Mouse (Mus musculus) gastrocnemius, adult 8-10 months (tissue): ENCODE results near the gene Bhlhe23. TPM values are rescaled to one million over a fixed set of nuclear protein-coding genes. Genes with fewer than 3 reads are reported as not detected.

Experiments
- DNase-seq, 2 experiments: peaks; one replicate each; pipeline ENCODE4 v3.0.0; 2022; ENCODE audit warnings: low spot score in 2 of 2
- total RNA-seq, 4 experiments: library from RNA; stranded (reverse); gene quantifications; 2 replicates each; pipeline ENCODE4 v1.2.4; 2022

The Bhlhe23 gene
- total RNA-seq, 4 experiments from 2014 or later = not detected

GRCm38 (mm10) chr2:180725856-180726629 lies 50.7 kb downstream of the Bhlhe23 start:
- no peak for DNase-seq

DNA sequence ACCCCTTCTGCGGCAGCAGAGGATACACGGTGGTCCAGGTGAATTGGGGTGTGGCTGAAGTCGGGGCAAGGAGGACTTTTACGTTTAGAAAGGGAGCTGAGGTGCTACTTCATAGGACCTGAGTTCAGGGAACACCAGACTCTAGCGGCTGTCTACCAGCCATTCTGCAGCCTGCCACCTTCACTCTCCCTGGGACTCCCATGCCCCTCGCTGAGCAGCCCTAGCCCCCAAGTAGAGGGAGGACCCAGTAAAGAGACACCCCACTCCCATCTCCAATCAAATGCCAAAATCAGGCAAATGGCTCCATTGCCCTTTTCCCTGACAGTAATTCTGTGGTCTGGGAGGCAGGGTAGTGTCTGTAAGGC lies 51.3 kb downstream of the Bhlhe23 start:
- DNase-seq = no peak

DNA sequence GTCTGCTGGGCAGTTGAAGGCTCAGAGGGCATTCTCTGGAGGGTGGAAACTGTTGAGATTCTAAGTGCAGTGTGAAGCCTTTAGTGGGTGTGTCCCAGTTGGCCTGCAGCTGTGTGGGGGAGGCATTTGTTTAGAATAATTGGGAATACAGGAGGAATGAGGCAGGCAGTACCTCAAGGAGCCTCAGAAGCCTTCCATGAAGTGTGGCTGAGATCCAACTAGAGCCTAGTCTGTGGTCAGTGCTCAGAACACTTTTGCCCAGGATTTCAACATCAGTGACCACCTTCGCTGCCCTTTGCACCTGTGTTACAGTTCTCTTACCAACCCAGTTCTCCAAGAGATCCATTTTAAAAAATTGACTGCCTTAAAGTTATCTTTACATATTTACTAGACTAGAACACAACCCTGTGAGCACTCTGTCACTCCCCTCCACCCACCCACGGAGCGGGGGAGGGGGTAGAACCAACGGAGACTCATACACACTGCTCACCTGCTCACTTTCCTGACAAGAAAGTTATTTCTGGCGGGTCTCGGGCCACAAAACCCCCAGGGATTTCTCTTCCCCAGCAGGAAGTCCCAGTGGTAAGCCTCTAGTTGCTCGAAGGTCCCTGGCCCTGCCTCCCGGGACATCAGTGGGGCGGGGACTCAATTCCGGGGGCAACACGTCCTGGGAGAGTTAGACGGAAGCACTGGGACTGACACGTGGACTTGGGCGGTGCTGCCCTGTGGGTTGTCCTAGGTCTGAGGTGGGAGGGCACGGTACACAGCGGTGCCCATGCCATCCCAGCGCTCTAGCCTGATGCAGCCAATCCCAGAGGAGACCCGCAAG lies 51.9 kb downstream of the Bhlhe23 start, which contains the start of gene Slc17a9:
Slc17a9 (plus strand) TSS at position 679 of the 829 bp plus-strand sequence.
- DNase-seq = peak in 1 of 2 experiments; percentile 18

Other genes starting within 250 kb of the Bhlhe23 start
- 1 to 10 TPM; 3.6 to 5.1 (median 4.7) TPM for gene Mrgbp, start 195.6 kb downstream of the Bhlhe23 start, total RNA-seq
- gene Ogfr, start 187.7 kb downstream of the Bhlhe23 start, total RNA-seq = 10 to 100 TPM; 21.3 to 24.7 (median 22.3) TPM
- under 1 TPM in 1 of 4 experiments, not detected in 3; 0.11 TPM for gene Col9a3, start 179.1 kb downstream of the Bhlhe23 start, total RNA-seq
- not detected for gene Tcfl5, start 134.2 kb downstream of the Bhlhe23 start, total RNA-seq
- gene Dido1, start 66.9 kb downstream of the Bhlhe23 start, total RNA-seq = 10 to 100 TPM; 13.2 to 17.8 (median 14.6) TPM
- 10 to 100 TPM; 33.7 to 41.1 (median 34.8) TPM for gene Gid8, start 66.8 kb downstream of the Bhlhe23 start, total RNA-seq
- under 1 TPM in 1 of 4 experiments, not detected in 3; 0.25 TPM for gene Slc17a9, start 51.6 kb downstream of the Bhlhe23 start, total RNA-seq
- gene Ythdf1, start 144.0 kb upstream of the Bhlhe23 start, total RNA-seq = 10 to 100 TPM; 35.2 to 43.3 (median 38.5) TPM
- gene Birc7, start 152.1 kb upstream of the Bhlhe23 start, total RNA-seq = not detected
- 1 to 10 TPM in 1 of 4 experiments, not detected in 3; 1.4 TPM for gene Nkain4, start 177.8 kb upstream of the Bhlhe23 start, total RNA-seq
- 10 to 100 TPM; 31.7 to 34.2 (median 33.0) TPM for gene Arfgap1, start 190.3 kb upstream of the Bhlhe23 start, total RNA-seq
- 1 to 10 TPM in 2 of 4 experiments, under 1 TPM in 2; 0.75 to 1.8 (median 1.2) TPM for gene Col20a1, start 209.6 kb upstream of the Bhlhe23 start, total RNA-seq